Mouse (Mus musculus) spleen, postnatal 4 days (tissue): ENCODE results near the gene Lilr4b.
"Not testable (repeated sequence)": the region's sequence is repeated elsewhere in the genome, so short reads cannot be mapped to it uniquely, and the experiment has no call there.

Experiments used
- DNase-seq, 2 experiments: peaks; one replicate each; pipeline ENCODE4 v3.0.0; 2022; ENCODE audit warnings: low spot score in 2 of 2

Gene Lilr4b

GRCm38 (mm10) chr10:51480397-51480796 is at the start of gene Lilr4b, which contains the start of gene Gm49339:
Lilr4b (plus strand) TSS chr10:51480632.
Gm49339 (plus strand) TSS chr10:51480612.
- DNase-seq = not testable (repeated sequence)

- no peak for DNase-seq
These were observed 47.5 kb upstream of the Lilr4b start for GRCm38 (mm10) chr10:51432940-51433339.

GRCm38 (mm10) chr10:51435684-51436083 is 44.7 kb upstream of the Lilr4b start:
- no peak for DNase-seq

DNA sequence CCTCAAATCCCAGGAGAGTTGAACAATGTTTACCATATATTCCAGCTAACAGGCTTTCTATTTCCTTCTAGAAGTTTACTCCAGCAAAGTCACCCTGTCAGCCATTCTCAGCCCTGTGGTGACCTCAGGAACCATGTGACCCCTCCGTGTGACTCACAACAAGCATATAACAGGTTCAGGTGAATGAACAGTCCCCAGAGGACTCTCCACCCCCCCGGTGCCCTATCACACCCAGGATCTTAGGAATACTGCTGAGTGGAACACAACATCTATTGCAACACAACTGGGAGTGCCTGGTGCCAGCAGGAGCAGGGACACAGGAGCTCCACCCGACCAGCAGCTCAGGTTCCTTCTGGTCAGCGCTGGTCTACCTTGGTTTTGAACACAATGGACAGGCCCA is 28.8 kb upstream of the Lilr4b start:
- DNase-seq = no peak

DNA sequence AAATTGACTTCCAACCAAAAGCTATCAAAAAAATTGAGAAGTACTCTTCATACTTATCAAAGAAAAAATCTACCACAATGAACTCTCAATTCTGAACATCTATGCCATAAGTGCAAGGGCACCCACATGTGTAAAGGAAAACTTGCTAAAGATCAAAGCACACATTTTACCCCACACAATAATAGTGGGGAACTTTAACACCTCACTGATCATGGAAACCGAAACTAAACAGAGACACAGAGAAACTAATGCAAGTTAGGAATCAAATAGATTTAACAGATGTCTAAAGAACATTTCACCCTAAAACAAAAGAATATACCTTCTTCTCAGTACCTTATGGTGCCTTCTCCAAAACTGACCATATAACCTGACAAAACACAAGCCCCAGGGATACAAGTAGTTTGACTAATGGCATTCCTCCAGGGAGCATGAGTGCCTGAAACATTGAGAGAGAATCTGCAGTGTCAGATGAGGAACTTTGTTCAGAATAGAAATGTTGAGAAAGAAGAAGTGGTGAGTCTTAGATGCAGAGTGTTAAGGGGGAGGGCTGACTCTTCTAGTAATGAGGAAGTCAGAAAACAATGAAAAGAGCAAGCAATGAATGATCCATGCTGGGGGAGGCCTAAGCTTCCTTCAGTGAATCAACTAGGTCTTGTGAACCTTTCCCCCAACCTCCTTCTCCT is 26.7 kb upstream of the Lilr4b start:
- DNase-seq = no peak

DNA sequence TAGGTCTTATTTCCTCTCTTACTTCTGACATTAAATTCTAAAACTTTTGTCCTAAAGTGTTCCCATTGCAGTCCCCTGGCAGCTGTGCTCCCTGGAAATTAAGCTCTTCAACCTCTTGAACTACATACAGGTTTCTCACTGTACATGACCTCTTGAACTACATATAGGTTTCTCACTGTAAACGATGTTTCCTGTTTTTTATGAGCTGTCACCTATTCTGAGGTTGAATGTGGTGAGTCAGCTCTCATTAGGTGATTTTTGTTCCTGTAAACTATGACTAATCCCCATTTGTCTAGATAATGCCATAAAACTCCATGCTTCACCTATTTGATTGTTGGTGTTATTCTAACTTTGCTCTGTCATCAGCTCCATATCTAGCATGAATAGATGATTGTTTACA is 26.1 kb upstream of the Lilr4b start:
- DNase-seq = no peak

GRCm38 (mm10) chr10:51455762-51456161 is 24.7 kb upstream of the Lilr4b start:
- DNase-seq = no peak

DNA sequence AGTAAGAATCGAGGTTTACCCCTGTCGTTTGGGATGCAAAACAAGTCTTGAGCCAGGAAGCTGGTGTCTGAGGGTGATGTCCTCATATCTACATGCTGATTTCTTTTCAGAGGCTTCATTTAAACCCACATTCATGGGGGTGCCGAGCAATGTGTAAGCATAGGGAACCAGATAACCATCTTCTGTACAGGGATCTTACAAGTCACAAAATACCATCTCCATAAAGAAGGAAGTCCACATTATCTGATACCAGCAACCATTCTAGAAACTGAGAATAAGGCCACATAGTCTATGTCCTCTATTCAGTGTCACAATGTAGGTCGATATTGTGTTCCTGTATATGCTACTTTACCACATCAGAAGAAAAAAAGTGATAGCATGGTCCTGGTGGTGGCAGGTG is 24.1 kb upstream of the Lilr4b start:
- DNase-seq = no peak

- DNase-seq = not testable (repeated sequence)
These were observed 16.6 kb upstream of the Lilr4b start for GRCm38 (mm10) chr10:51463800-51464199.

- not testable (repeated sequence) for DNase-seq
These were observed 10.3 kb downstream of the Lilr4b start, which contains the start of gene Lilrb4a for GRCm38 (mm10) chr10:51490691-51491090. Lilrb4a (plus strand) TSS chr10:51490956.

DNA sequence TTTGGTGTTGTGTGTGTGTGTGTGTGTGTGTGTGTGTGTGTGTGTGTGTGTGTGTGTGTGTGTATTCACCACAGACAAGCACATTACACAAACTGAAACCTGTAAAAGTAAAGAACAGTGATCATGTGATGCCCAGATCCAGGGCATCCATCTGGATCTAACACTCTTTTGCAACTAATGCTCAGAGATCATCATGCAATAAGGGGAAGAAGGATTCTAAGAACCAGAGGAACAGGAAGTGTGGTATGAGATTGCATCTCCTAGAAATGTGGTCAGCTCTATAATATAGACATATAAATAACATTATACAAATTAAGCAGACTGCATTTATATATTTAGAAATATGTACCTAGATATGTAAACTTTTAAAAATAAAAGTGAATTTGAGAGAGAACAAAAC is 39.6 kb downstream of the Lilr4b start:
- no peak for DNase-seq

DNA sequence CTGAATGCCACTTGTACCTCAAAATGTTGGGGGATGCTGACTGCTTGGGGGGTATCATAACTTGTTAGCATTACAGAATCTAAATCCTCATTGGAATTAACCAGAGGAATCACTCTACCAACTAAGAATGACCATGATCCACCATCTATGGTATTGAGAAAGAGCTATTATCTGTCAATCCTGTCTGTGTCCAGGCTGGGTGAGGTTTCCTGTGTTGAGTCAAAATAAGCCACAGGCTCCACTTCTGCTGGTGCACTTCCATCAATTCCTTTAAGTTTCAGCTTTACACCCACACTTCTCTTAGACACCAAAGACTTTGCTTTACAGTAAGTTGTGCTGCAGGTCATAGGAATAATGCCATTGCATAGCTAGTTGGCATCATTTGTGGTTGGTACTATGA is 41.0 kb downstream of the Lilr4b start:
- no peak for DNase-seq

- no peak for DNase-seq
These were observed 45.7 kb downstream of the Lilr4b start for GRCm38 (mm10) chr10:51526090-51526489.

- DNase-seq = no peak
These were observed 46.2 kb downstream of the Lilr4b start for GRCm38 (mm10) chr10:51526633-51527032.

- no peak for DNase-seq
These were observed 48.5 kb downstream of the Lilr4b start for GRCm38 (mm10) chr10:51528840-51529434.

DNA sequence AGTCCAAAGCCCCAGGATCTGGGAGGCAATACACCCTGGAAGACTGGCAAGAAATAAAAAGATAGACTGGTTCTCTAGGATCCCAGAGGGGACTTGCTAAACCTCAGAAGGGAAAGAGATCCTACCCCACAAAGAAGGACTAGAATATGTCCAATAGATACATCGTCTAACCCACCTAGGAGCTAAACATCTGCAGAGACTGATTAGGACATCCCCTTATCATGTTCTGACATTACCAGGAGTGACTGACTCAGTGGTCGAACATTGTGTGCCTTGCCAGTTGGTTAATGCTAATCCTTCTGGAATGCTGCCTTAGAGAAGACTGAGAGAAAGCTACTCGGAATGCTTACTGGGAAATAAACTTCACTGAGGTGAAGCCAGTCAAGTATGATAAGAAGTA is 49.1 kb downstream of the Lilr4b start:
- no peak for DNase-seq

GRCm38 (mm10) chr10:51530813-51531212 is 50.4 kb downstream of the Lilr4b start:
- DNase-seq = no peak
